Mouse (Mus musculus) bone marrow, adult 2 months (tissue): Measurements from ENCODE around the gene Atf4.

Source experiments
- CTCF ChIP-seq: fragments of 200-500 bp; IDR thresholded peaks from 2 replicates; pipeline ENCODE4 v1.5.1; 2011; ENCODE audit warnings: low read length, control low read depth; ENCODE audit not compliant: control insufficient read depth, insufficient read depth
- POLR2A ChIP-seq: fragments of 200-500 bp; IDR thresholded peaks from 2 replicates; pipeline ENCODE4 v1.6.1; 2011; ENCODE audit warnings: low read depth, mild to moderate bottlenecking, control low read depth, low read length, borderline replicate concordance; ENCODE audit not compliant: control insufficient read depth

GRCm38 (mm10) chr15:80217476-80217875 is 37.5 kb upstream of the Atf4 start:
- TF ChIP-seq CTCF (no peak), POLR2A (no peak)
